ENCODE assay signal across 30 mouse cellular contexts in the genomic region with DNA sequence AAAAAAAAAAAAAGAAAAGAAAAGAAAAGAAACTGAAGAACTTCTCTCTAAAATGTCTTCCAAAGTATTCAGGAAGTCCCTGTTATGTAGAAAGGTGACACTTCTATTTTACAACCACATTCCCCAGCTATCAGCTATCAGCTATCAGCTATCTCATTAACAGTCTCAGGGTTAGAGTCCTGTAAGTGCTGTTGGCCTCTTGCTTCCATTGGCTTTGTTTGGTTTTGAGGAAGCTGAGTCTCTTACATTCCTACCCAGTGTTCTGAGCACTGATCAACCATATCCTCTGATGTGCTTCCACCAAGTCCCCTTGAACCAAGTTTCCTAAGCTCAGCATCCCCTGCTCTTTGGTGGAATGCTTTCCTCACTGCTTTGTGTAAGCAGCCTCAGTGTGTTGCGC. TPM values are rescaled to one million over a fixed set of nuclear protein-coding genes. Genes with fewer than 3 reads are reported as not detected.
"Had no signal": no experiment of that assay in that cellular context is flagged by ENCODE, and none has a peak within 500 bp of the region (broad histone marks: within the 10 kb centered on the region; RNA-seq: fewer than 3 reads in every experiment).

No protein-coding gene starts in this region.

- H3K4me1 ChIP-seq: embryonic facial prominence, embryonic 12.5 days; embryonic facial prominence, embryonic 13.5 days; embryonic facial prominence, embryonic 15.5 days; forebrain, embryonic 12.5 days; forebrain, embryonic 15.5 days had no signal

- ATAC-seq: forebrain, embryonic 13.5 days; forebrain, embryonic 14.5 days; forebrain, embryonic 15.5 days; forebrain, embryonic 16.5 days; forebrain, postnatal 0 days had no signal

- DNase-seq: cerebellum, adult 2 months; cerebellum, adult 8-10 months; cerebellum, adult 9-10 months; cerebellum, adult 9-11 months; cerebellum, postnatal 10 days; cerebellum, postnatal 14 days; cerebellum, postnatal 25 days; cerebellum, postnatal 36 days; embryo, embryonic 11 days; forebrain, postnatal 0 days; gastrocnemius, adult 2 months; gastrocnemius, postnatal 10 days; gastrocnemius, postnatal 14 days; gastrocnemius, postnatal 25 days; gastrocnemius, postnatal 36 days; heart, adult 11 months; heart, adult 18-20 months; heart, adult 2 months had no signal

- H3K4me3 ChIP-seq: embryonic facial prominence, embryonic 12.5 days; embryonic facial prominence, embryonic 13.5 days; embryonic facial prominence, embryonic 15.5 days; erythroblast, embryonic 14.5 days; forebrain, embryonic 10.5 days; forebrain, embryonic 12.5 days; forebrain, embryonic 13.5 days; forebrain, embryonic 15.5 days; gastrocnemius, adult 2 months; heart, adult 2 months had no signal

- H3K36me3 ChIP-seq: embryonic facial prominence, embryonic 12.5 days; embryonic facial prominence, embryonic 13.5 days; embryonic facial prominence, embryonic 15.5 days; forebrain, embryonic 10.5 days; forebrain, embryonic 12.5 days; forebrain, embryonic 15.5 days had no signal

- H3K4me2 ChIP-seq: embryonic facial prominence, embryonic 12.5 days; embryonic facial prominence, embryonic 13.5 days; embryonic facial prominence, embryonic 15.5 days; forebrain, embryonic 12.5 days; forebrain, embryonic 13.5 days; forebrain, embryonic 15.5 days had no signal

- H3K9me3 ChIP-seq: embryonic facial prominence, embryonic 12.5 days; embryonic facial prominence, embryonic 13.5 days; embryonic facial prominence, embryonic 15.5 days; forebrain, embryonic 10.5 days; forebrain, embryonic 12.5 days; forebrain, embryonic 13.5 days; forebrain, embryonic 15.5 days had no signal

- H3K27ac ChIP-seq: embryonic facial prominence, embryonic 12.5 days; embryonic facial prominence, embryonic 13.5 days; embryonic facial prominence, embryonic 15.5 days; forebrain, embryonic 10.5 days; forebrain, embryonic 12.5 days; forebrain, embryonic 13.5 days; forebrain, embryonic 15.5 days; gastrocnemius, adult 2 months; heart, adult 2 months had no signal

- H3K27me3 ChIP-seq: embryonic facial prominence, embryonic 12.5 days; embryonic facial prominence, embryonic 13.5 days; embryonic facial prominence, embryonic 15.5 days; forebrain, embryonic 12.5 days; forebrain, embryonic 13.5 days; forebrain, embryonic 15.5 days had no signal

- H3K9ac ChIP-seq: embryonic facial prominence, embryonic 12.5 days; embryonic facial prominence, embryonic 13.5 days; embryonic facial prominence, embryonic 15.5 days; forebrain, embryonic 12.5 days; forebrain, embryonic 13.5 days; forebrain, embryonic 15.5 days; forebrain, postnatal 0 days had no signal

RNA-seq across cellular contexts. Expression of a gene that starts 7.9 kb away (rescaled TPM):
- total RNA-seq: common myeloid progenitor, adult 5-6 weeks; granulocyte monocyte progenitor cell, adult 5-6 weeks had no signal
